Mouse (Mus musculus): ENCODE results near the gene Rpap1. TPM values are rescaled to one million over a fixed set of nuclear protein-coding genes. Genes with fewer than 3 reads are reported as not detected.

Gene Rpap1
- polyA plus RNA-seq, 1 experiment from 2014 or later, result 30.6 TPM

DNA sequence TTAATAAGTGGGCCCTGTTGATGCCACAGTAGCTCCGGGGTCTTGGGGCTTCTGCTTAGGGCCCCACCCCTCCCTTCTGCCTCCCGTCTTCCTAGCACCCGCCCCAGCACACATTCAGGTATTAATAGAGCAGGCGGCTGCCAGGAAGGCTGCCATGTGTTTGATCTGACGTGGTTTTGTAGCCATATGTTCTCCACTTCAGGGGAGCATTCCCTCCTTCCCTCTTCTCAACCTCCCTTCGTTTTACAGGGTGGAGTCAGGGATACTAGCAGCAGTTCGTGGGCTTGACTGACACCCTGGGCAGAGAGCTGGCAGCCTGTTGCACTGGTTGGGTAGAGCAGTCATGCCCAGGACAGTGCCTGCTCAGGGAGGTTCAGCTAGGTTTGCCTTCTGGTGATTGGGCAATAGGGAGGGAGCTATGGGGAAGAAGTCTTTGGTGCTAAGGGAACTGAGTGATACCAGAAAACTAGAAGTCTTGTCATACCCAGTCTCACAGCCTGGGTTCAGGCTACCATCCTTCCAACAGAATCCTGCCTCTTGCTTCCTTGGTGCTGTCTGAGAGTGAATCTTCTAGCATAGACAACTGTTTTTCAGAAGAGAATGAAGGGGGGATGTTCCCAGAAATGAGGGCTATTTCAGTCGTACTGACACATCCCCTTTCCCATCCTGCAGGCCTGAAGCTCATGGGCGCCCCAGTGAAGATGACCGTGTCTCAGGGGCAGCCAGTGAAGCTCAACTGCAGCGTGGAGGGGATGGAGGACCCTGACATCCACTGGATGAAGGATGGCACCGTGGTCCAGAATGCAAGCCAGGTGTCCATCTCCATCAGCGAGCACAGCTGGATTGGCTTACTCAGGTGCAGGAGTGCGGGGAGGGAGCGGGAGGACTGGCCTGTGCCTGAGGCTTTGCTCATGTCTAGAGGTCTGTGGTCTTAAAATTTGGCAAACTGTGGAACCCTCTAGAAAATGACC is 13.8 kb upstream of the Rpap1 start:
- H3K27me3 ChIP-seq (ENCODE audit: control insufficient read depth, insufficient read depth, low read length), result peaks cover 12% of the 10 kb centered on the region
- peaks cover 25% of the 10 kb centered on the region; the same call in 1 of the 2 replicates for H3K4me1 ChIP-seq (ENCODE audit: control insufficient read depth, insufficient read depth, low read length)
- 58% methylated on average over 15 of the region's 15 CpGs for WGBS
- H3K36me3 ChIP-seq (ENCODE audit: control insufficient read depth, insufficient read depth, low read length), result no peaks in the 10 kb centered on the region; the same call in 1 of the 2 replicates
- H3K4me2 ChIP-seq (replicated peaks; ENCODE audit: low read depth, low read length), result peak overlapping the region; percentile 87
- peak overlapping the region; percentile 89; the same call in 1 of the 2 replicates for H3K9ac ChIP-seq (ENCODE audit: low read depth, low read length)
- no peak for ATAC-seq (ENCODE audit: low FRiP score, low TSS enrichment)
- peak overlapping the region; percentile 80; the same call in 1 of the 2 replicates for H3K4me3 ChIP-seq (ENCODE audit: low read length)
- no peak overlapping the region for H3K27ac ChIP-seq (ENCODE audit: low read depth, low read length)
- H3K9me3 ChIP-seq (ENCODE audit: control insufficient read depth, low read length), result no peaks in the 10 kb centered on the region

DNA sequence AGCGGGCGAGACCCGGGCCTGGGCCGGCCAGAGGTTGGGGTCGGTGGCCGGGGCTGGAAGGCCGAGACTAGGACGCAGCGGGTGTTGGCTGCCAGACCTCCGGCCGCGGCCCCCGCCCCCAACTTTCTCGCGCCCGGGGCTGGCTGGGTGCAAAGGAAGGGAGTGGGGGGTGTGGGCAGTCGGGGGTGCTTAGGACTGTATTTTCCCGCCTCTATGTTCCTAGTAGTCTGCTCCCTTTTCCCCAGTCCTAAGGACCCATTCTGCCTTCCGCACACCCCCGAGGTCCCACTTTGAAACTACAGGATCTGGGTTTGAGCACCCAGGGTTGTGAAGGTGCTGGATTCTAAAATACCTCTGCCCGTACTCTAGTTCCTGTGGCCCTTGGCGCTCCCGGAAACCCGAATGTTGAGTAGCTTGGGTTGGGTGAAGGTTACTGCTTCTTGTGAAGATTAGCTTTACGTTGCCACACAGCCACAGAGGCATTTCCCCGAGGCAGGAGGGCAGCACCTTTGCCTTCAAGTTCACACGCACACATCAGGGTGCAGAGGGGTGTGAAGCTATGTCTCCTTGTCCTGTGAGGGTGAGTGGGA is 12.7 kb upstream of the Rpap1 start:
- peaks cover 12% of the 10 kb centered on the region for H3K27me3 ChIP-seq (ENCODE audit: control insufficient read depth, insufficient read depth, low read length)
- H3K4me1 ChIP-seq (ENCODE audit: control insufficient read depth, insufficient read depth, low read length), result peaks cover 25% of the 10 kb centered on the region; the same call in 1 of the 2 replicates
- 0% methylated on average over 25 of the region's 27 CpGs for WGBS
- H3K27ac ChIP-seq (ENCODE audit: low read depth, low read length), result no peak overlapping the region
- ATAC-seq (ENCODE audit: low FRiP score, low TSS enrichment), result no peak
- peak overlapping the region; percentile 80 for H3K4me3 ChIP-seq (ENCODE audit: low read length)
- no peaks in the 10 kb centered on the region for H3K9me3 ChIP-seq (ENCODE audit: control insufficient read depth, low read length)
- H3K4me2 ChIP-seq (replicated peaks; ENCODE audit: low read depth, low read length), result peak overlapping the region; percentile 87
- no peaks in the 10 kb centered on the region for H3K36me3 ChIP-seq (ENCODE audit: control insufficient read depth, insufficient read depth, low read length)
- peak overlapping the region; percentile 89 for H3K9ac ChIP-seq (ENCODE audit: low read depth, low read length)

DNA sequence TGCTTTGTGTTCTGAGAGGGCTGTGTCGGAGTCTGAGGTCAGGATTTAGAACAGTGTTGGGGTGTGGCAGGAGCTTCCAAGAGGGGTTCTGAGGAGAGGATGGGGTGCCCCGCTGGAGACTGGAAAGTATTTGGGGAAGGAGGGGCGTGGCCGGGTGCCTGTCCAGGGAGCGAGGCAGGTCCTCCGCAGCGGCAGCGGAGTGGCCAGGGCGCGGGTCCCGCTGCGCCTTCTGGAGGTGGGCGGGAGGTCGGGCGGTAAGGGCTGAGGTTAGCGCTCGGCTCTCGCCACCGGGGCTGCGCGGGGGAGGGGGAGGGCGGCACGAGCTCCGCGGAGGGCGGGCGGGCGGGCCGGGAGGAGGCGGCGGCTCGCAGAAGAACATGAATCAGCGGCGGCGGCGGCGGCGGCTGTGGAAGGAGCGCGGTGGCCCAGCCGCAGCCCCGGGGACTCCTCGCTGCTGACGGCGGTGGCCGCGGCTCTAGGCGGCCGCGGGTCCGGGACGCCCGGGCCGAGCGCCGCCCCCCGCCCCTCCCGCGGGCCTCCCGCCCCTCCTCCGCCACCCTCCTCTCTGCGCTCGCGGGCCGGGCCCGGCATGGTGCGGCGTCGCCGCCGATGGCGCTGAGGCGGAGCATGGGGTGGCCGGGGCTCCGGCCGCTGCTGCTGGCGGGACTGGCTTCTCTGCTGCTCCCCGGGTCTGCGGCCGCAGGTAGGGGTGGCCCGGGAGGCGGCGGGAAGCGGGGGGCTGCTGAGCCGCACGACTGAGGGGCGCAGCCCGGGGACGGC is 12.0 kb upstream of the Rpap1 start:
- peak; percentile 77 for ATAC-seq (ENCODE audit: low FRiP score, low TSS enrichment)
- Histone ChIP-seq H3K36me3 (ENCODE audit: control insufficient read depth, insufficient read depth, low read length) (no peaks in the 10 kb centered on the region), H3K9ac (ENCODE audit: low read depth, low read length) (peak overlapping the region; percentile 89), H3K9me3 (ENCODE audit: control insufficient read depth, low read length) (no peaks in the 10 kb centered on the region), H3K27me3 (ENCODE audit: control insufficient read depth, insufficient read depth, low read length) (peaks cover 12% of the 10 kb centered on the region), H3K27ac (ENCODE audit: low read depth, low read length) (no peak overlapping the region), H3K4me3 (ENCODE audit: low read length) (peak overlapping the region; percentile 80), H3K4me1 (ENCODE audit: control insufficient read depth, insufficient read depth, low read length) (peaks cover 25% of the 10 kb centered on the region; the same call in 1 of the 2 replicates), H3K4me2 (replicated peaks; ENCODE audit: low read depth, low read length) (peak overlapping the region; percentile 87)
- WGBS, result under 1% methylated on average over 46 of the region's 89 CpGs

DNA sequence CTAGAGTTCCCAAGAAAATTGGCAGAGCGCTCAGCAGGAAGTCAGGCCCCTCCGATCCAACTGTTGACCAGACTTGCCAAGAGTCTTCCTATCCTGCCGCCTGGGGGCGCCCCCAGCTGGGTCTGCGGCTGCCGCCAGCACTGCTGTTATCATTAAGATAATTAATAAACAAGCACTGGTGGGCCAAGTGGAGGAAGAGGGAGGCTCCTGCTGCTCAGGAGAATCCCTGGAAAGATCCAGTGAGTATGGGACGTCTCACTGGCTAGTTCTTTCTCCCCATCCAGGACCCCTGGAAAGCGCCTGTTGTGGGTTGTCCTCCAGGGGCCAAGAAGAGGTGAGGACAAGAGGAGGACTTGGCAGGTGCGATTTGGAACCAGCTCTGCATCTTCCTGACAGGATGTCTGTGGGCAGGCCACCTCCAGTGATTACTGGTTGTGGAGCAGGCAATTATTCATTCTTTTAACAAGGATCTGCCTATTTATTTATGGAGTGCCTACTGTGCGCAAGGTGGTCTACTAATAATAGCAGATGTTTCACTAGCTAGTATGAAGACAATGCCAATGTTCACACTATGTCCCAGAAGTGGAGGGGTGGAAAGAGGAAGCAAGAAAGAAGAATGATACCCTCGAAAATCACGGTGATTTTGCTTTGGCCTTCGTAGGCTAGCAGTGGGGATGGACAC is 11.1 kb upstream of the Rpap1 start:
- Histone ChIP-seq H3K9me3 (ENCODE audit: control insufficient read depth, low read length) (no peaks in the 10 kb centered on the region), H3K4me3 (ENCODE audit: low read length) (no peak overlapping the region), H3K27me3 (ENCODE audit: control insufficient read depth, insufficient read depth, low read length) (peaks cover 12% of the 10 kb centered on the region), H3K9ac (ENCODE audit: low read depth, low read length) (no peak overlapping the region), H3K27ac (ENCODE audit: low read depth, low read length) (no peak overlapping the region), H3K4me2 (replicated peaks; ENCODE audit: low read depth, low read length) (no peak overlapping the region), H3K4me1 (ENCODE audit: control insufficient read depth, insufficient read depth, low read length) (peaks cover 19% of the 10 kb centered on the region; the same call in 1 of the 2 replicates), H3K36me3 (ENCODE audit: control insufficient read depth, insufficient read depth, low read length) (no peaks in the 10 kb centered on the region)
- 17% methylated on average over 13 of the region's 13 CpGs for WGBS
- no peak for ATAC-seq (ENCODE audit: low FRiP score, low TSS enrichment)

DNA sequence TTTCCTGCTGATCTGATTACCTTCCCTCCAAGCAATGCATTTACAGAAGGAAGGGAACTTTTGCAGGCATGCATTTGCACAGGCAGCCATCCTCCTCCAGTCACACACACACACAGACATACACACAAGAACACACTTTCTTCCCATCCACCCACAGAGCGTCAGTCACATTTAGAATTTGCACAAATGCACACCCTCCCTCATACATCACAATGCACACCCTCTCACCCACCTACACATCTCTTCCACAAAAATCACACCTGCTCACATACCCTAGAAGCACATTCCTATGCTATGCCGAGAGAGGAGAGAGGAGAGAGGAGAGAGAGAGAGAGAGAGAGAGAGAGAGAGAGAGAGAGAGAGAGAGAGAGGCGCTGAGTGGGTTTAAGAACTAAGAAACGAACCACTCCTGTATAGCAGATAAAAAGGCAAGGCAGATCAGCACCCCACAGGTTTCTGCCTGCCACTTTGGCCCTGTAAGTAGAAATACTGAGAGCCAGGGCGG is 10.0 kb upstream of the Rpap1 start, which contains the start of gene Tyro3:
Tyro3 (plus strand) TSS at position 455 of the 505 bp plus-strand sequence.
- peaks cover 12% of the 10 kb centered on the region for H3K27me3 ChIP-seq (ENCODE audit: control insufficient read depth, insufficient read depth, low read length)
- ATAC-seq (ENCODE audit: low FRiP score, low TSS enrichment), result no peak
- peaks cover 10% of the 10 kb centered on the region; the same call in 1 of the 2 replicates for H3K4me1 ChIP-seq (ENCODE audit: control insufficient read depth, insufficient read depth, low read length)
- 67% methylated on average over 5 of the region's 5 CpGs for WGBS
- no peak within 1 kb of the TSS for H3K4me2 ChIP-seq (replicated peaks; ENCODE audit: low read depth, low read length)
- no peak within 1 kb of the TSS for H3K9ac ChIP-seq (ENCODE audit: low read depth, low read length)
- H3K4me3 ChIP-seq (ENCODE audit: low read length), result no peak within 1 kb of the TSS
- H3K27ac ChIP-seq (ENCODE audit: low read depth, low read length), result no peak within 1 kb of the TSS
- no peaks in the 10 kb centered on the region for H3K9me3 ChIP-seq (ENCODE audit: control insufficient read depth, low read length)
- H3K36me3 ChIP-seq (ENCODE audit: control insufficient read depth, insufficient read depth, low read length), result no peaks in the 10 kb centered on the region

DNA sequence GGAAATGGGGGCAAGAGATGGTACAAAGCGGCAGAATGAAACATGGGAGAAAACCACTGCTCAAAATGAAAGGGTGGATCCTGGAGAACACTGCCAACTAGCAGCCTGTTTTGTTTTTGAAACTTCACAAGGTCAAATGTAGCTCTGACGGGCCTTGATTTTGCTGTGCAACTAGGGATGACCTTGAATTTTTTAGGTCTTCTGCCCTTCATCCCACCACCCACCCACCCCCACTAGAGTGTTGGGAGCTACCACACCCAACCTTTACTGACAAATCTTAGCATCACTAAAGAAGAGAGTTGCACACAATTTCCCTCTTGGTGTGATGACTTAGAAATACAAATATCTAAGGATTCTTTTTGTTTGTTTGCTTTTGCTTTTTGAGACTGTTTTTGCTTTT is 2.7 kb upstream of the Rpap1 start:
- no peaks in the 10 kb centered on the region for H3K27me3 ChIP-seq (ENCODE audit: control insufficient read depth, insufficient read depth, low read length)
- H3K27ac ChIP-seq (ENCODE audit: low read depth, low read length), result no peak overlapping the region
- 88% methylated on average over 2 of the region's 2 CpGs for WGBS
- no peaks in the 10 kb centered on the region for H3K36me3 ChIP-seq (ENCODE audit: control insufficient read depth, insufficient read depth, low read length)
- no peak overlapping the region for H3K4me3 ChIP-seq (ENCODE audit: low read length)
- H3K9ac ChIP-seq (ENCODE audit: low read depth, low read length), result no peak overlapping the region
- H3K4me2 ChIP-seq (replicated peaks; ENCODE audit: low read depth, low read length), result no peak overlapping the region
- H3K4me1 ChIP-seq (ENCODE audit: control insufficient read depth, insufficient read depth, low read length), result peaks cover 11% of the 10 kb centered on the region; the same call in 1 of the 2 replicates
- no peak for ATAC-seq (ENCODE audit: low FRiP score, low TSS enrichment)
- H3K9me3 ChIP-seq (ENCODE audit: control insufficient read depth, low read length), result no peaks in the 10 kb centered on the region

DNA sequence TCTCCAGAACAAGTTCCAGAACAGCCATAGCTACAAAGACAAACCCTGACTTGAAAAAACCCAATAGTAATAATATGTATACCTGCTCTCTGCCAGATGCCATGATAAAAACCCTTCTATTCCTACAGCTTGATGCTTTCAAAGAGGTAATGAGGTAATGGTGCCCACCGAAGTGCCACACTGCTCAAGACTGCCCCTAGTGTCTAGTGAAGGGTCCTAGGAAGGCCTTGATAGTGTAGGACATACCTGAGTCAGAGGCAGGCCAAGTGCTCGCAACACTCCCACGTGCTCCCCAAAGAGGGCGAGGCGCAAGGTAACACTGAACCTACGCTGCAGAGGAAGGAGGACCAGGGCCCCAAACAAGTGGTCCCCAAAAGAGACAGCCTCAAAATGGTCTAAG is 20.1 kb downstream of the Rpap1 start:
- H3K4me2 ChIP-seq (replicated peaks; ENCODE audit: low read depth, low read length), result no peak overlapping the region
- H3K27ac ChIP-seq (ENCODE audit: low read depth, low read length), result no peak overlapping the region
- H3K36me3 ChIP-seq (ENCODE audit: control insufficient read depth, insufficient read depth, low read length), result peaks cover 63% of the 10 kb centered on the region
- H3K9me3 ChIP-seq (ENCODE audit: control insufficient read depth, low read length), result no peaks in the 10 kb centered on the region
- no peaks in the 10 kb centered on the region for H3K4me1 ChIP-seq (ENCODE audit: control insufficient read depth, insufficient read depth, low read length)
- no peak for ATAC-seq (ENCODE audit: low FRiP score, low TSS enrichment)
- no peak overlapping the region for H3K9ac ChIP-seq (ENCODE audit: low read depth, low read length)
- no peaks in the 10 kb centered on the region; the same call in 1 of the 2 replicates for H3K27me3 ChIP-seq (ENCODE audit: control insufficient read depth, insufficient read depth, low read length)
- WGBS, result 97% methylated on average over 6 of the region's 6 CpGs
- no peak overlapping the region for H3K4me3 ChIP-seq (ENCODE audit: low read length)

DNA sequence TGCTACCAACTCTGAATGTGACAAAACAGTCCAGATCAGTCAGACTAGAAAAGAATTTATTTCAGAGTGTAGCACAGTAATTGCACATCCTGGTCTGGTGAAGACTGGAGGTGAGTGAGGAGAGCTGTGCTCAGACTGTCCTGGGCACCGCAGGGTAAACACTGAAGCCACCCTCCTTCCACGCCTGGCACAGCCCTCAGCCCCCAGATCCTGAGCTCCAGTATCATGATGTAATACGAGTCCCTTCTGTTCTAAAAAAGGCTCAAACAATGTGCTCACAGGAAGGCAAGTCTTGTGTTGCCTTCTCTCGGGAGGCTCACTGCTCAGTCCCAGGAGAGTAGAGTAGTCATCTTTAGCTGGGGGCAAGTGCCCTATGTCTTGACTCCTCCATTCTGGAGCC is 23.4 kb downstream of the Rpap1 start:
- Histone ChIP-seq H3K9ac (ENCODE audit: low read depth, low read length) (no peak overlapping the region), H3K9me3 (ENCODE audit: control insufficient read depth, low read length) (no peaks in the 10 kb centered on the region), H3K4me2 (replicated peaks; ENCODE audit: low read depth, low read length) (no peak overlapping the region), H3K4me3 (ENCODE audit: low read length) (no peak overlapping the region), H3K27ac (ENCODE audit: low read depth, low read length) (no peak overlapping the region), H3K36me3 (ENCODE audit: control insufficient read depth, insufficient read depth, low read length) (peaks cover 32% of the 10 kb centered on the region), H3K4me1 (ENCODE audit: control insufficient read depth, insufficient read depth, low read length) (no peaks in the 10 kb centered on the region), H3K27me3 (ENCODE audit: control insufficient read depth, insufficient read depth, low read length) (peaks cover 21% of the 10 kb centered on the region)
- ATAC-seq (ENCODE audit: low FRiP score, low TSS enrichment), result no peak
- WGBS, result 63% methylated on average over 4 of the region's 4 CpGs

Measured in kidney, embryonic 14.5 days (tissue).